Mouse (Mus musculus): ENCODE measurements at regions not wholly inside any gene's neighbourhood (a gene's known extent, or its start where the extent isn't known, plus 50 kb on each side); places are given as distances from the start of the nearest gene placed in this dataset.

DNA sequence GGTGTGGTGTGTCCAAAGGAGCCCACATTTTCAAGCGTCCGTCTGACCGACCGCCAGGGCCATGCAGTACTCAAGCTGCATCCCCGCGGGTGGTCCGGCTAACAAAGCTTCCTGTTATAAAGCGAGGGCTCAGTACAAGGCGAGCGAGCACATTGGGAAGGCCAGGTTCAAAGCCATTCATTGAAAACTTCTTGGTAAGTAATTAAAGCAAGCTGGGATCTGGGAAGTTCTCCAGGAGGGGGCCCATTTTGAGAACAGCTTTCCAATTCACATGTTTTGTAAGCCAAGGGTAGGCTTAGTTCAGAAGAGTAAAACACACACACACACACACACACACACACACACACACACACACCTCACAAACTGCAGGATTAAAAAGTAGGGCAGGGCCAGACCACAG lies 57.3 kb upstream of the Prep start:
- no peak for ATAC-seq (ENCODE audit: insufficient number of reproducible peaks, insufficient read depth, low FRiP score, low read depth)

GRCm38 (mm10) chr10:45009235-45009634 lies 57.8 kb upstream of the Prep start:
- no peak overlapping the region for H3K27ac ChIP-seq (ENCODE audit: low read length)
- H3K9ac ChIP-seq (replicated peaks; ENCODE audit: low read depth, low read length): no peak overlapping the region
- H3K27me3 ChIP-seq (ENCODE audit: control insufficient read depth, insufficient read depth, low read length): no peaks in the 10 kb centered on the region
- WGBS: 81% methylated on average over 1 of the region's 1 CpGs
- H3K4me1 ChIP-seq (ENCODE audit: control insufficient read depth, insufficient read depth, low read length): no peaks in the 10 kb centered on the region
- no peak overlapping the region for H3K4me2 ChIP-seq (replicated peaks; ENCODE audit: low read depth, low read length)
- ATAC-seq (ENCODE audit: insufficient number of reproducible peaks, insufficient read depth, low FRiP score, low read depth): no peak
- H3K36me3 ChIP-seq (ENCODE audit: control insufficient read depth, insufficient read depth, low read length): no peaks in the 10 kb centered on the region
- no peaks in the 10 kb centered on the region for H3K9me3 ChIP-seq (ENCODE audit: control insufficient read depth, low read depth, low read length)
- H3K4me3 ChIP-seq (ENCODE audit: low read depth, low read length): no peak overlapping the region

More for the DNA sequence above, 57.3 kb upstream of the Prep start:
- no peaks in the 10 kb centered on the region for H3K27me3 ChIP-seq (ENCODE audit: control insufficient read depth, insufficient read depth, low read length)
- H3K9ac ChIP-seq (replicated peaks; ENCODE audit: low read depth, low read length): no peak overlapping the region
- H3K4me2 ChIP-seq (replicated peaks; ENCODE audit: low read depth, low read length): no peak overlapping the region
- 51% methylated on average over 10 of the region's 10 CpGs for WGBS
- H3K4me1 ChIP-seq (ENCODE audit: control insufficient read depth, insufficient read depth, low read length): no peaks in the 10 kb centered on the region
- H3K36me3 ChIP-seq (ENCODE audit: control insufficient read depth, insufficient read depth, low read length): no peaks in the 10 kb centered on the region
- H3K27ac ChIP-seq (ENCODE audit: low read length): no peak overlapping the region
- no peaks in the 10 kb centered on the region for H3K9me3 ChIP-seq (ENCODE audit: control insufficient read depth, low read depth, low read length)
- no peak overlapping the region for H3K4me3 ChIP-seq (ENCODE audit: low read depth, low read length)

DNA sequence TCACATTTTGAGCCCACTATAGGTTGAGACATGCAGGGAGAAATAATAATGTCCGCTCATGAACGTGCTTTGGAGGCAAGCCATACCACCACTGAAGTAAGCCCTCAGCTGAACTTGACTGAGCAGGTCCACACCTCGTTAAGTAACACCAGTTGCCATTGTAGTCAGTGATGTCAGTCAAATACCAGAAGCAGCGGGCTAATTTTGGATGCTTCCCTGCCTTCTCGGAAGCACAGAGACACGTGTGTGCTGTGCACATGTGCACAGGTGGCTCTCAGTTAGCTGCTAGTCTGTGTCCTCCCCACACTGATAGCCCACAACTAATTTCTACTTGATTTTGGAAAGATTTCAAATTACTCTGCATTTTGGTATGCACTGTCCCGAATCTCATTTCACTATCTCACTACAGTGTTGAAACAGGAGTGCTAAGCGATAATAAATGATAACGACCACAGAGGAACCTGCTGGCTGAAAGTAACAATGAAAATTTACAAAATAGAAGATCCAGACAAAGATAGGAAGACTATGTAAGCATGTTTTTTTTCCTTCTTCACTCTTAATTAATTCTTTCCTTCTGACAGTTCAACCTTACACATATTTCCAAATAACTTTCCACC lies 62.9 kb upstream of the Prep start:
- H3K4me1 ChIP-seq (ENCODE audit: control insufficient read depth, insufficient read depth, low read length): peaks cover 13% of the 10 kb centered on the region; the same call in 1 of the 2 replicates
- H3K9me3 ChIP-seq (ENCODE audit: control insufficient read depth, low read depth, low read length): no peaks in the 10 kb centered on the region
- H3K4me2 ChIP-seq (replicated peaks; ENCODE audit: low read depth, low read length): no peak overlapping the region
- no peak overlapping the region for H3K27ac ChIP-seq (ENCODE audit: low read length)
- no peak overlapping the region for H3K4me3 ChIP-seq (ENCODE audit: low read depth, low read length)
- no peaks in the 10 kb centered on the region for H3K27me3 ChIP-seq (ENCODE audit: control insufficient read depth, insufficient read depth, low read length)
- no peak overlapping the region for H3K9ac ChIP-seq (replicated peaks; ENCODE audit: low read depth, low read length)
- 75% methylated on average over 9 of the region's 9 CpGs for WGBS
- ATAC-seq (ENCODE audit: insufficient number of reproducible peaks, insufficient read depth, low FRiP score, low read depth): no peak
- no peaks in the 10 kb centered on the region for H3K36me3 ChIP-seq (ENCODE audit: control insufficient read depth, insufficient read depth, low read length)

DNA sequence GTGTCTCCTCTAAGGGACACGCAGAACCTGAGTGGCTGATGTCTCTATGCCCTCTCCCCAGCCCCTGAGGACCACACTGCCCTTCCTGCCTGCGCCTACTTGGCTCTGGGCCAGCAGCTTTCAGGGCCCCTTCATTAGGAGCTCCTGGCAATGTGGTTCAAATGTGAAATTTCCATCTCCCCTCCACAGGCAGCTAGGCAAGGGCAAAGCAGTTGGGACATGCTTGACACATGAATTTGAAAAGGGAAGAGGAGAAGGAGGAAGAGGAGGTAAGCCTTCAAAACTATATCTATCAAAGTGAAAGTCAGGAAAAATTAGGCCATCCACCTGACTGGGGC lies 63.7 kb upstream of the Prep start:
- no peak overlapping the region for H3K27ac ChIP-seq (ENCODE audit: low read length)
- 38% methylated on average over 2 of the region's 2 CpGs for WGBS
- no peak overlapping the region for H3K9ac ChIP-seq (replicated peaks; ENCODE audit: low read depth, low read length)
- no peaks in the 10 kb centered on the region for H3K36me3 ChIP-seq (ENCODE audit: control insufficient read depth, insufficient read depth, low read length)
- H3K9me3 ChIP-seq (ENCODE audit: control insufficient read depth, low read depth, low read length): no peaks in the 10 kb centered on the region
- H3K4me2 ChIP-seq (replicated peaks; ENCODE audit: low read depth, low read length): no peak overlapping the region; the same call in 1 of the 2 replicates
- no peak overlapping the region for H3K4me3 ChIP-seq (ENCODE audit: low read depth, low read length)
- H3K27me3 ChIP-seq (ENCODE audit: control insufficient read depth, insufficient read depth, low read length): no peaks in the 10 kb centered on the region
- peaks cover 13% of the 10 kb centered on the region; the same call in 1 of the 2 replicates for H3K4me1 ChIP-seq (ENCODE audit: control insufficient read depth, insufficient read depth, low read length)
- no peak for ATAC-seq (ENCODE audit: insufficient number of reproducible peaks, insufficient read depth, low FRiP score, low read depth)

DNA sequence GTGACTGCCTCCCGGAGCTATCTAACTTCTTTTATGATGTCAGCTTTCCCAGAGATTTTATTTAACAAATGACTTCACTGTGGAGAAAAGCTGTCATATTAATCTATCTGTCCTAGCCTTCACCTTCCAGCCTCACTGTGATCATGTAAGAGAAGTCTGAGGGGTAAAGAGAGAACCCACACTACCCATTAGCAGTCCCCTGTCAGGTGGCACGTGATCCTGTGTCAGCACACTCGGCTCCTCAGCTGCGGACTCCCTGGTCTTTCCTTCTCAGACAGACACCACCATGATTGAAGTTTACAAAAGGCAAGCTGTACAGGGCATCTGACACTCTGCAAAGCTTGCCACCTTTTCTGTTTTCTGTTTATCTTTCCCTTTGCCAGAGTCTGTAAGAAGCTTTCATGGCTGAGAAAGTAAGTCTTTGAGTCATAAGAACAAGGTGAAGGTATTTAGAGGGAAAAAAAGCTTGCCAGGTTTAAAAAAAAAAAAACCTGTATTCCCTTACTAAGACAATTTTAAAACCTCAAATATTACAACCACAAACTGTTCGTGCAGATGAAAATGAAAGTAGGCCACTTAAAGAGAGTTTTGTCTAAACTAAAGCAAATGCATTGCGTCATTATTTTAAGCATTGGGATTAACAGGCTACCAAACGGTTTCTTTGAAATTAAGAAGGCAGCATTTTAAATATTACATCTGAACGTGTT lies 64.2 kb upstream of the Prep start:
- H3K36me3 ChIP-seq (ENCODE audit: control insufficient read depth, insufficient read depth, low read length): no peaks in the 10 kb centered on the region
- H3K9ac ChIP-seq (replicated peaks; ENCODE audit: low read depth, low read length): no peak overlapping the region
- H3K4me2 ChIP-seq (replicated peaks; ENCODE audit: low read depth, low read length): no peak overlapping the region; the same call in 1 of the 2 replicates
- no peaks in the 10 kb centered on the region for H3K9me3 ChIP-seq (ENCODE audit: control insufficient read depth, low read depth, low read length)
- H3K27ac ChIP-seq (ENCODE audit: low read length): no peak overlapping the region
- H3K27me3 ChIP-seq (ENCODE audit: control insufficient read depth, insufficient read depth, low read length): no peaks in the 10 kb centered on the region
- H3K4me3 ChIP-seq (ENCODE audit: low read depth, low read length): no peak overlapping the region
- H3K4me1 ChIP-seq (ENCODE audit: control insufficient read depth, insufficient read depth, low read length): peaks cover 13% of the 10 kb centered on the region; the same call in 1 of the 2 replicates
- 26% methylated on average over 8 of the region's 8 CpGs for WGBS
- no peak for ATAC-seq (ENCODE audit: insufficient number of reproducible peaks, insufficient read depth, low FRiP score, low read depth)

DNA sequence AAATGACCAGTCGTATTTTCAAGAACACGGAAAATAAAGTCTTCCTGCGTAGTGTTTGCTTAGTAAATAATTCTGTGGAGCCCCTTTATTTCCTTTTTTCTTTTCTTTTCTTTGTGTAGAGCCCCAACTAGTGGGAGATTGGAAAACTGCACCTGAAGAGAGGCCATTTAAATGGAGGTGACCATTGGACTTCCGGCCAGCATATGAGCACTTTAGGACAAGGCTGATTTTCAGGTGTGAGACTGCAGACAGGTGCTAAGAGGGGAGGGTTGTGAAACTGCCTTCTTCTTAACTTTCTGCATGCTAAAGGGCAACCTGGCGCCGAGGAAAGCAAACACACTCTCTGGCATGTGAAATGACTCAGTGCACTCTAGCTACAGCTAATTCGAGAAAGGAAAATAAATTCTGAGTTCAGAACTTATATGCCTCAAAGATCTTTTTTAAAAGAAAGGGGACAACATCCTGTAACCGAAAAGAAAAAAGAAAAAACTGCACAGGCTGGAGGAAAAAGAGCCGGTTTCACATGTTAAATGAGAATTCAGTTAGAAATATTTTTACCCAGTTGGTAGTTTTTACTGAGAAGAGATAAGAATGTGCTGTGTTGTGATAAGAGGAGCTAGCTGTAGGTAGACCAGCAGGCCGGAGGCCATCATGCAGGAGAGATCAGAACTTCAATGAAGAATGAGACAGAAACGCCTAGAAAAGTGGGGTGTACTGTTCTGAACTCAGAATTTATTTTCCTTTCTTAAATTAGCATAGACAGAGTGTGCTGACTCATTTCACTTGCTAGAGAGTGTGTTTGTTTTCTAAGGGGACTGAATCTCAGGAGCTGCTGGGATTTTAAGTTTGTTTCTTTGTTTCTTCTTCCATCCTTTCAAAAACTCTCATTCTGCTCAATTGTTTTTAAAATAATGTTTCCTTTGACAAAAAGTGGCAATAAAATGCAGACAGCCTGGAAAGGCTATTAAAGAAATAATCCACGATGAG lies 65.8 kb upstream of the Prep start:
- Histone ChIP-seq H3K9ac (replicated peaks; ENCODE audit: low read depth, low read length) (no peak overlapping the region; the same call in 1 of the 2 replicates), H3K4me2 (replicated peaks; ENCODE audit: low read depth, low read length) (peak overlapping the region; percentile 61), H3K36me3 (ENCODE audit: control insufficient read depth, insufficient read depth, low read length) (no peaks in the 10 kb centered on the region), H3K27me3 (ENCODE audit: control insufficient read depth, insufficient read depth, low read length) (no peaks in the 10 kb centered on the region), H3K4me1 (ENCODE audit: control insufficient read depth, insufficient read depth, low read length) (peaks cover 16% of the 10 kb centered on the region), H3K27ac (ENCODE audit: low read length) (no peak overlapping the region; the same call in 1 of the 2 replicates), H3K9me3 (ENCODE audit: control insufficient read depth, low read depth, low read length) (no peaks in the 10 kb centered on the region), H3K4me3 (ENCODE audit: low read depth, low read length) (peak overlapping the region; percentile 31)
- peak; percentile 43; the same call in 1 of the 2 replicates for ATAC-seq (ENCODE audit: insufficient number of reproducible peaks, insufficient read depth, low FRiP score, low read depth)
- 39% methylated on average over 12 of the region's 12 CpGs for WGBS

- Histone ChIP-seq H3K4me3 (ENCODE audit: low read depth, low read length) (peak overlapping the region; percentile 31), H3K9ac (replicated peaks; ENCODE audit: low read depth, low read length) (no peak overlapping the region; the same call in 1 of the 2 replicates), H3K27ac (ENCODE audit: low read length) (peak overlapping the region; percentile 48; the same call in 1 of the 2 replicates), H3K27me3 (ENCODE audit: control insufficient read depth, insufficient read depth, low read length) (no peaks in the 10 kb centered on the region), H3K9me3 (ENCODE audit: control insufficient read depth, low read depth, low read length) (no peaks in the 10 kb centered on the region), H3K4me1 (ENCODE audit: control insufficient read depth, insufficient read depth, low read length) (peaks cover 16% of the 10 kb centered on the region), H3K4me2 (replicated peaks; ENCODE audit: low read depth, low read length) (peak overlapping the region; percentile 61), H3K36me3 (ENCODE audit: control insufficient read depth, insufficient read depth, low read length) (no peaks in the 10 kb centered on the region)
- ATAC-seq (ENCODE audit: insufficient number of reproducible peaks, insufficient read depth, low FRiP score, low read depth): no peak
- 26% methylated on average over 18 of the region's 18 CpGs for WGBS
Observed at GRCm38 (mm10) chr10:45000027-45000840, 66.8 kb upstream of the Prep start.

All from stomach, embryonic 14.5 days (tissue).